Mouse (Mus musculus) large intestine, adult 2 months (tissue): ENCODE results near the gene Eif2ak1. TPM values are rescaled to one million over a fixed set of nuclear protein-coding genes. Genes with fewer than 3 reads are reported as not detected.

ENCODE experiments used
- DNase-seq: peaks from one replicate; pipeline ENCODE4 v3.0.0-alpha.2; 2012; ENCODE audit warnings: low read depth, low spot score
- WGBS: fragments of 180-500 bp; shearing (Covaris S2); methylation state at CpG from one replicate; pipeline ENCODE4 v1.1.7; 2018; 5-methylcytosine and 5-hydroxymethylcytosine counted together
- polyA plus RNA-seq: library from polyadenylated mRNA; depleted of rRNA; stranded (reverse); fragments of >200 nt; gene quantifications from 2 replicates; pipeline ENCODE4 v1.2.3, GENCODE M21; 2012

The Eif2ak1 gene
- polyA plus RNA-seq, 1 experiment, result 18.7 TPM

- DNase-seq, result no peak
These were observed 75.8 kb downstream of the Eif2ak1 start for GRCm38 (mm10) chr5:143893396-143893795.

DNA sequence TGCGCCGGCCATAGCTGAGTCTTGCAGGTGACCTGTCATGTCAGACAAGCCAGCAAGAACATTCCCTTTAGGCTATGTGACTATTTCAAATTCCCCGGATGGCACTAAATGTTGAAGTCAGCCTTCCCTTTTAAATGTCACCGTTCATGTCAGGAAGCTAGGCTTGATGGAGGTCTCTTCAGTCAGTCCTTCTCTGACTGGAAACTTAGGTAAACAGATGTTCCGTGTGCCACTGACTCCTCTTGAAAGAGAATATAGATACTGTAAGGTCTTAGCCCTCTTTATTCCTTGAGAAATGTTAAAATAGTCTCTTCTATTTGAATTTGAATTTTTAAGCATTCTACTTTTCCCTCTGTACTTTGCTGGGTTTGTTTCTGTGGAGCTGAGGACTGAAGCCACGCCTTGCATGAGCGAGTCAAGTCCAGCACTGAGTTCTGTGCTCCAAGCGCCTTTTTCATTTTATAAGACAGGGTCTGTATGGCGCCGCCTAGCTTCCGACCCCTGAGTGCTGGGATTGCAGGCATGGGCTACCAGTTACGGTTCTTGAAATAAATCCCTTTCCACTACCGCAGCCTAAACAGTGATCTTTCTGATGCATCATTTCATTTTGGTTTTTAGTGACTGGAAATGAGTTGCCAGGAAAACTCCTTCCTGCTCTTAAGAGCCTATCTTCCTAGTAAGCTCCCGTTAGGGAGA, 80.2 kb downstream of the Eif2ak1 start, which contains the start of gene Ankrd61:
Gene Ankrd61, minus strand, starts transcription at position 51 of the 696 bp plus-strand sequence.
- 89% methylated on average over 14 of the region's 14 CpGs for WGBS
- DNase-seq, result no peak

More at GRCm38 (mm10) chr5:143893396-143893795, 75.8 kb downstream of the Eif2ak1 start:
- 62% methylated on average over 5 of the region's 5 CpGs for WGBS

DNA sequence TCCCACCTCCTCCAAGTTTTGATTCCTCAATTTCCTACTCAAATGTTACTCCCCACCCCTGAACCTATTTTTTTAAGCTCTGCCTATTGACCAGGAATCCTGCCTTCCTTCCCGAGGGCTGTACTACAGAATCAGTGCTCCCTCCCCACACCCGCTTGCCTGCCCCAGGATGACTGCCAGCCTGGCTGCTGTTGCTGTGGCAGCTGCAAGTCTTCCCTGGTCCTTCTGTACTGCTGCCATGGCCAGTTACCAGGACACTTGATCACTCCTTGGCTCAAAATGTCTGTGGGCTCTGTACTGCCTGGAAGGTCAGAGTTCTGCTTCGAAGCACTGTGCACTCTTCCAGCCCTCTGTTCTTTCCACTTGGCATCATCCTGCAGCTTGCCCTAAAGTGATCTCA, 84.5 kb downstream of the Eif2ak1 start:
- DNase-seq, result no peak
- WGBS, result 71% methylated on average over 3 of the region's 3 CpGs

- 85% methylated on average over 4 of the region's 4 CpGs for WGBS
- DNase-seq, result no peak
These were observed 86.2 kb downstream of the Eif2ak1 start for GRCm38 (mm10) chr5:143903813-143904212.

DNA sequence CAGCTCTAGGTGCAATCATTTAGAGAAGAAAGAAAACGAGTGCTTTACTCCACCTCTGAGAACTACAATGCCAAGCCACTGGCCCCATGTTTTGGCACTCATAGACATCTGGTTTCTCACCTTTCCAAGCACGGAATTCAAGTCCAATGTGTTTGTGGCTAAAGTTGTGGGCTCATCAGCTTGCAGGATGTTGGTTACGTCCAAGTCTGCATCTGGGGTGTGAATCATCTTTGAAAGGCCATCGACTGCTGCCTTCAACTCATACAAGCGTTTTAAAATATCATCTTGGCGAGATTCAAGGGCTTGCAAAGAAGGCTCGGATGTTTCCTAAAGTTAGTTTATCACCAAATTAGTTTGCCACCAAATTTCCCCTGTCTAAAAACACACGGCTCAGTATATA, 88.8 kb downstream of the Eif2ak1 start:
- DNase-seq, result no peak
- 81% methylated on average over 8 of the region's 8 CpGs for WGBS

- DNase-seq, result peak; percentile 31
- under 1% methylated on average over 9 of the region's 9 CpGs for WGBS
These were observed 91.3 kb downstream of the Eif2ak1 start for GRCm38 (mm10) chr5:143908926-143909325.

GRCm38 (mm10) chr5:143909417-143910400, 92.1 kb downstream of the Eif2ak1 start, which contains the start of the genes Aimp2 and Pms2:
Aimp2 (minus strand) TSS chr5:143909847.
Pms2 (plus strand) TSS chr5:143909964.
- WGBS, result under 1% methylated on average over 70 of the region's 70 CpGs
- peak; percentile 98 for DNase-seq

GRCm38 (mm10) chr5:143916221-143916620, 98.6 kb downstream of the Eif2ak1 start:
- WGBS, result 68% methylated on average over 9 of the region's 9 CpGs
- DNase-seq, result no peak

DNA sequence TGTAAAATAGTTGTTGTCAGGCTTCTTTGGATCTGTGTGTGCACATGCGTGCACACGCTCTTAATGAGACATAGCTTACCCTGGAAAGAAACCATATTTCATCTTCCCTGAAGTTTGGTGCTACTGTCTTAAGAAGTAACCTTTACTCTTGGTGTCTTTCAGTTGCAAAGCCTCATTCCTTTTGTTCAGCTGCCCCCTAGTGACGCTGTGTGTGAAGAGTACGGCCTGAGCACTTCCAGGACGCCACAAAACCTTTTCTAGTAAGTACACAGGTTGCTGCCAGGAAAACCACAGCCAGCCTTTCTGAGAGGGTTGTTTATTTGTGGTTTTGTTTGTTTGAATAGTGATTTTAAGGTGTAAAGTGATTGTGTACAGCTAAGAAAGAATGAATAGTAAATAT, 99.8 kb downstream of the Eif2ak1 start:
- DNase-seq, result peak; percentile 57
- WGBS, result 32% methylated on average over 5 of the region's 5 CpGs

DNA sequence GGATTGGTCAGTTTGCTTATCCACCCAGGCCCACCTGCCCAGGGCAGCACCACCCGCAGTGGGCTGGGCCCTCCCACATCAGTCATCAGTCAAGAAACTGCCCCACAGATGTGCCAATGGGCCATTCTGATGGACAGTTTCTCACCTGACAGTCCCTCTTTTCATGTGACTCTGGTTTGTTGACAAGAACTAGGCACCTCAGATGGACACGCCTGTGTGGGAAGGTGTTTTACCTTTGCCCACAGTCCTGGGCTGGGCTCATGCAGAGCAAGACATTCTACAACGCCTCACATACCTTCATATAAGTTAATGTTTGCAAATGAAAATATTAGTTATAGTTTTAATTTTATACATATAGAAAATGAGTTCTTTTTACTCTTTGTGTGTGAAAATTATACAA, 100.5 kb downstream of the Eif2ak1 start:
- 73% methylated on average over 3 of the region's 3 CpGs for WGBS
- DNase-seq, result no peak

GRCm38 (mm10) chr5:143924781-143925452, 107.3 kb downstream of the Eif2ak1 start:
- WGBS, result 82% methylated on average over 6 of the region's 6 CpGs
- no peak for DNase-seq

GRCm38 (mm10) chr5:143927875-143928274, 110.3 kb downstream of the Eif2ak1 start, which contains the start of gene Gm42421:
Gm42421 (plus strand) TSS chr5:143928175.
- no peak for DNase-seq
- WGBS, result 94% methylated on average over 8 of the region's 8 CpGs

- 87% methylated on average over 4 of the region's 4 CpGs for WGBS
- DNase-seq, result no peak
These were observed 111.7 kb downstream of the Eif2ak1 start for GRCm38 (mm10) chr5:143929291-143929690.

- no peak for DNase-seq
- WGBS, result 96% methylated on average over 12 of the region's 12 CpGs
These were observed 113.1 kb downstream of the Eif2ak1 start for GRCm38 (mm10) chr5:143930656-143931055.

GRCm38 (mm10) chr5:143931863-143932580, 114.4 kb downstream of the Eif2ak1 start:
- 49% methylated on average over 6 of the region's 6 CpGs for WGBS
- DNase-seq, result peak; percentile 31

GRCm38 (mm10) chr5:143932831-143933230, 115.2 kb downstream of the Eif2ak1 start, which contains the start of gene Rsph10b:
Rsph10b (plus strand) TSS chr5:143933035.
- no peak for DNase-seq
- WGBS, result 32% methylated on average over 8 of the region's 8 CpGs

DNA sequence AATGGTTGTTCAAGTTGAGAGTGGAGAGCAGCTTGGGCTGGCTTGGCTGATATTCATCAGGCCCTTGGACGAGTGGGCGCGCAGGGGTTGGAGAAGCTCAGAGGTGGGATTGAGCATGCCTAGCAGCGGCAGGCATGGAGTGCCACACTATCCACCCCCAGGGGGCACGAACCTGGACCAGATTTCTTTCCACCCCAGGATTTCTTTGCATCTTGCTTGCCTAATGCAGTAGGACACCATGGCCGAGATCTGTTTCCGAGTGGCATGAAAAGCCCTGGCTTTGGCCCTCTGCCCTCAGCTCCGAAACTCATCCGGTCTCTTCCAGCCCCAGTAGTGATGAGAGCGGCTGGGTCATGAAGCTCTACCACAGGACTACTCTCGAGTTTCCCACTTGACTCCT, 115.8 kb downstream of the Eif2ak1 start:
- no peak for DNase-seq
- 92% methylated on average over 11 of the region's 11 CpGs for WGBS

- 68% methylated on average over 1 of the region's 1 CpGs for WGBS
- no peak for DNase-seq
These were observed 116.3 kb downstream of the Eif2ak1 start for GRCm38 (mm10) chr5:143933875-143934274.

- DNase-seq, result no peak
- 87% methylated on average over 9 of the region's 9 CpGs for WGBS
These were observed 118.6 kb downstream of the Eif2ak1 start for GRCm38 (mm10) chr5:143936156-143936555.
